Mouse (Mus musculus) cerebellum, adult 11-12 months (tissue): ENCODE measurements around the gene Alb.

Experiments used
- DNase-seq: peaks from one replicate; pipeline ENCODE4 v3.0.0; 2022

The Alb gene

DNA sequence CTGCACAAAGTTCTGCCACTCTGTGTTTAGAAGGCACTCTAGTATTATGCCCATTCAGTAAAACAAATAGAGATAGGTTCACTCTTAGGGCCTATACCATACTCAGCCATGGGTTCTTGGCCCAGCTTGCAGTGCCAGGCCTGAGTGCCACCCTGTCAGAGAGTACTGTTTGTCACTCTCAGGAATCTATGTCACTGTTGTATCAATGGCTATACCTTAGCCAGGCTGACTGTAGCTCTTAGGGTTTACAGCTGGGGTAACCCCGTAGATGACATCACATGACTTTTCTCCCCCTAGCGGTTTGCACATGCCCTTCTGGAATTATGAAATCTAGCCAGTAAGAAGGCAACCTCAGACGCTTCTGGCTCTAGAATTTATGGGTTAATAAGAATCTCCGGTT, 33.6 kb downstream of the Alb start:
- DNase-seq, result no peak

DNA sequence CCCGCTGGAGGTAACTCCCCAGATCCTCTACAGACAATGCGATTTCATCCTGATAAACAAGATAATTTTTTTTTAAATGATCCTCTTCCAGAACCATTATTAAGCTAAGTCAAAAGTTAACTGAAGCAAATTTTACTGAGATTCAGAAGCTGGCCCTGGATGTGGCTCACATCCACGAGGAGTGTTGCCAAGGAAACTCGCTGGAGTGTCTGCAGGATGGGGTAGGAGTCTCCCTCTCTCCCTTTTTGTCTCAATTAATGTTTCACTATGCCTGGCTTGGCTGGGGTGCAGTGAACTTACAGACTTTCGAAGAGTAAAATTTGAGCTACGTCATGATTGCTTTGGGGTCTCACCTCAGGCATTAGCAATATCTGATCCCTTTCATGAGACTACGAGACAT, 38.8 kb downstream of the Alb start:
- DNase-seq, result no peak

DNA sequence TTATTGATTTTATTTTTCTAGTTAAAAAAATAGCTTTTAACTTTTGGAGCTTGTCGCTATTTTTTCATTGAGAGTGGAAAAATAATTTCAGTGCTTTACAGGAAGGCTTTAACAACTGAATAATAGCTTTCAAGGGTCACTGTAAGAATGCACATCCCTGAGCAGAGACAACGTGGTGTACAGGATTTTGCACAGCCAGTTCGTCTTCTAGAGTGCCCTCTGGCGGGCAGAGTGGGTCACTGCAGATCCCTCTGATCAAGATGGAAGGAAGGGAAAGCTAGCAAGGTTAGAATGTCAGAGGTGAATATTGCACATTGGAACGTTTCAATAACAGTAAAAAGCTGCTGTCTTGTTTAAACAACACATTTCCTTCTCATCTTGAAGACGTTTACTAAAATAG, 40.0 kb downstream of the Alb start:
- DNase-seq, result peak; percentile 23

DNA sequence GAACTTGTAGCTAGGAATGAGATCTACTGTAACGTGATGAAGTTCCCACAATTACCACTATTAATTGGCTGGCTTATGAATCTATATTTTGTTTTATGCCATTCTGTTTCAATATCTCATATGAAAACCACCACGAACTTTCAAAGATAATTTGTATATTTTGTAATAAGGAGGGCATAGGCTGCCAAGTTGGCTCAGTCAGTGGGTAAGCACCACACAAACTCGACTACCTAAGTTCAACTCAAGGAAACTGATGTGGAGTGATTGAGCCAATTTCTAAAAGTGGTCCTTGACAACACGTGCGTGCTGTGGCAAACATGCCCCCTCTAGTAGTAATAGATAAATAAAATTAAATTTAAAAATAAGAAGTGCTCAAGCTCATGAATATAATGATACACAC, 41.1 kb downstream of the Alb start:
- DNase-seq, result no peak

DNA sequence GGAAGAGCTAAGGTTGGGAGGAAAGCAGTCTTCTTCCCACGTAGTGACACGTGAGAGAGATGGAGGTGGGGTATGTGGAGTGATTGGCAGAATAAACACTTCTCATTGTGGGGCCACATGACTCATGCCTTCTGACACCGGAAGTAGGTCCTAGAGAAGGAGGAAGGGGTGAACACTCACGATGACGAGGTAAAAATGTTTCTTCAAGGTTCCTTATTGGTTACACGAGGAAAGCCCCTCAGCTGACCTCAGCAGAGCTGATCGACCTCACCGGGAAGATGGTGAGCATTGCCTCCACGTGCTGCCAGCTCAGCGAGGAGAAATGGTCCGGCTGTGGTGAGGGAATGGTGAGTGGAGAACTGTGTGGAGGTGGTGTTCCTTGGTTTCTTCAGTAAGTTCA, 44.0 kb downstream of the Alb start:
- no peak for DNase-seq

DNA sequence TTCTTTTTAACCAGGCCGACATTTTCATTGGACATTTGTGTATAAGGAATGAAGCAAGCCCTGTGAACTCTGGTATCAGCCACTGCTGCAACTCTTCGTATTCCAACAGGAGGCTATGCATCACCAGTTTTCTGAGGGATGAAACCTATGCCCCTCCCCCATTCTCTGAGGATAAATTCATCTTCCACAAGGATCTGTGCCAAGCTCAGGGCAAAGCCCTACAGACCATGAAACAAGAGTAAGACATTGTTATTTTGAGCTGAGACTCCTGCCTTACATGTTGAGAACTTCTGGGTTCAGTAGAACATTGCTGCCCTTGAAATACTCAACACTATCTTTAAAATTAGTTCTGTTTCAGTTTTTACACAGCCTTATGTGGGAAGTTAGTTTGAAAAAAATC, 45.8 kb downstream of the Alb start:
- DNase-seq, result no peak

DNA sequence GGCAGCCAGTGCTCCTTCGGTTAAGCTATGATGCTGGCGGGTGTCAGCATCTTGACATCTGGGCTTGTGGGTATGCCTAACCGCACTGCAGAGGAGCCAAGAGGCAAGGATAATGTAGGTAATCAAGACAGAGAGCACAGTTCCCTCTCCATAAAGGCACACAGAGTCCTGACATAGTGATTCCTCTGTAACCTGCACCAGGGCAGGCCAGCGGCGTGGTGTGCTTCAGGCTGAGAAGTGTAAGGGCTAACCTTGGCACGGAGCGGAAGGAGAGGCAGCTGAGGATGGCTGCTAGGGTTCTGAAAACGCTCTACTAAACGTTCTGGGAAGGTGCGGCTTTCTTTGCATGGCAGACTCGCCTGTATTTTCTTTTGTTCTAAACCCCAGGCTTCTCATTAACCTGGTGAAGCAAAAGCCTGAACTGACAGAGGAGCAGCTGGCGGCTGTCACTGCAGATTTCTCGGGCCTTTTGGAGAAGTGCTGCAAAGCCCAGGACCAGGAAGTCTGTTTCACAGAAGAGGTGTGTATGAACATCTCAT, 46.8 kb downstream of the Alb start:
- DNase-seq, result no peak

DNA sequence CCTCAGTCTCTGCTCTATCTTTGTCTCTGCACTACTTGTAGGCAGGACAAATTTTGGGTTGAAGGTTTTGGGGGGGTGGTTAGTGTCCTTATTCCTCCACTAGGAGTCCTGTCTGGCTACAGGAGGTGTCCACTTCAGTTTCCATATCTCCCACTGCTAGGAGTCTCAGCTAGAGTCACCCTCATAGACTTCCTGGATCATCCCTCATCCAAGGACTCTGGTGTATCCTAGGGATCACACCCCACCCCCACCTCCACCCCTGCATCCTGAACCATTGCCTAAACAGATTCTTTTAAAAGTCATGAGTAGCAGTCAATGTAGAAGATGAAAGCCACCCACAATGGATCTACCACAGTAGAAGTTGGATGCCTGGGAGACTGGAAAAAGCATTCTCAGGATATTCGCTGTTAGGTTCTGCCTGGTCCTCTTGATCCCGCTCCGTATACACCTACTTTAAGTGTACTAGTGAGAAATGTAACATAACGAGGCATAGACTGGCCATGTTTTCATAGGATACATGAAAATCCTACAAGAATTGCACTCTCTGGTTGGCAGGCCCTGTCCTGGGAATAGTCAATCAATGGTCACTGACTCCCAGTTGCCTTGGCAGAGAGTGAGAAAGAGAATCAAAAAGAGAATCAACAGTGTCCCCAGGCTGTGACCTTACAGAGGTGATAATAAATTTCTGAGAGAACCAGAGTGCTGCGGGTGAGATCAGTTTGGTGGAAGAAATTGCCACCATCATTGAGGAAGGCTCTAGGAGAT, 49.3 kb downstream of the Alb start:
- DNase-seq, result no peak

DNA sequence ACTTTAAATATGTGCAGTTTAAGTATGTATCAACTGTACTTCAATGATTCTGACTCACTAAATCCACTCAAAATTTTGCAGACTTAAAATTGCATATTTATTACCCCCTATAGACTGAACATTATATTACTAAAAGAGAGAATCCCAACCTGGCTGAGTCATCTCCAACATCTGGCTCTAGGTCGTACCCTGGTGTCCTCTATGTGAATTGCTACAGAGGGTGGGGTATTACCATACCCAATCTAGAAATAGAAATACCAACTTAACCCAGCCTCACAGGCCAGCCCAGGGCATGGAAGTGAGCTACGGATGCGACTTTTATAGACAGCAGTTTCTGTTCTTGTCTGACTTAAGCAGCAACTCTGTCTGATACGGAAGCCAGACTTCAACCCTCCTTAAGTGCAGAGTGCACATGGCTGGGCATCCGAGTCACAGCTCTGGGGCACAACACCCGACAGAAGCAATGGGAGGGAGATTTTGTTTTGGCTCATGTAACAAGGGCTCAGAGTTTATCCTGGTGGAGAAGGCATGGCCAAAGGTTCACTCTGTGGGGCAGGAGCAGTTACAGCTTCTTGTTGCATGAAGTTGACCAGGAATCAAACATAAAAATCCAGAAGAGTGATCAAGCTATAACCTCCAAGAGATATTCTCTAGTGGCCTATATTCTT, 51.7 kb downstream of the Alb start:
- no peak for DNase-seq

DNA sequence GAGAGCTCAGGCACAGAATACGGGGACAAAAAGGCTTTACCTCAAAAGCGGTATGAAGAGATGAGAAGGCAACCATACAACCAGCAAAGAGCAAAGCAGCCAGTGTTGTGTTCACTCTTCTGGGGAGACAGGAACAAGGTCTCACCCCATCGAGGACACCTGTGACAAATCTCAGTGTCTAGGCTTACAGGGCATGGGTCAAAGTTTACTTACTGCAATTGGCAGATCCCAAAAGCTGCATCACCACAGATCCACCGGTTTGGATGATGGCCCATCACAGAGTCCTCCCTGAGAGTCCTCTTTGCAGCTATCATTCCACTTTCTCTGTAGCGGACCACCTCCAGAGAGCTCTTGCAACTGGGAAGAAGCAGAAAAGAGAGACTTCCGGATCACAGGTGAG, 54.9 kb downstream of the Alb start:
- DNase-seq, result no peak

DNA sequence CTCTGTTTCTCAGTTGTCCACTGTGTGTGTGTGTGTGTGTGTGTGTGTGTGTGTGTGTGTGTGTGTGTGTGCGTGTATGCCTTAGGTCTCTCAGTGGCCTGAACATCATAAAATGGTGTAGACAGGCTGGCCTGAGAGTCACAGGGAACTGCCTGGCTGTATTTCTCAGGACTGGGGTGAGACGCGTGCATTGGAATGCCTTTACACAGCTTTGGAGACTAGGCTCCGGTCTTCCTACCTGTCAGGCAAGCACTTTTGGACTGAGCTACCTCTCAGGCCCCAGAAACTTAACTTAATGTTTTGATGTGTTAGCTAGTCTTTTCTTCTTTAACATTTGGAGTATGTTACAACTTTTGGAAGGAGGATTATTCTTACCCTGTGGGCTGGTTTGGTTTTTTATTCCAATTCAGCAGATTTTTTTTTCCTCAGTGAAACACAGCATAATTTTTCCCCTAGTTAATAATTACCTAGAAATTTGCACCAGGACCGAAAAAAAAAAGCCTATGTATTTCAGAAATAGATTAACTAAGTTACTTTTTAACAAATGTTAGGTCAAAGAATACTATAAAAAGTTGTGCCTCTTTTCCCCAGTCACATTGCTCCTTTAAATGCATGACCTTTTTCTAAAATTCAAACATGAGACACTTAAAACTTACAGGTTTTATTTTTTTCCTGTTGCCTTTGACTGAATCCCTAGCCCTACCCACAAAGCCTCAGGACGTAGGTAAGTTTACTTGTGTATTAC, 57.8 kb downstream of the Alb start, which contains the start of gene Afm:
Gene Afm, plus strand, starts transcription at position 577 of the 745 bp plus-strand sequence.
- no peak for DNase-seq
